Mouse (Mus musculus) kidney, adult 2 months (tissue): ENCODE data around the gene Ano4. TPM values are rescaled to one million over a fixed set of nuclear protein-coding genes. Genes with fewer than 3 reads are reported as not detected.

Experiments used
- DNase-seq: peaks from one replicate; pipeline ENCODE4 v3.0.0; 2021
- H3K27ac ChIP-seq: fragments of 200-500 bp; 2 replicates; pipeline ENCODE4 v1.5.1; 2012; ENCODE audit warnings: low read depth, low read length, control low read depth, inconsistent platforms; ENCODE audit not compliant: insufficient read depth
- H3K27me3 ChIP-seq: fragments of 200-500 bp; replicated peaks from 2 replicates; pipeline ENCODE4 v1.6.1; 2012; ENCODE audit warnings: mild to moderate bottlenecking, moderate library complexity, low read length, inconsistent platforms; ENCODE audit not compliant: control insufficient read depth, insufficient read depth
- H3K36me3 ChIP-seq: fragments of 200-500 bp; 2 replicates; pipeline ENCODE4 v1.6.1; 2012; ENCODE audit warnings: mild to moderate bottlenecking, moderate library complexity, low read length, inconsistent platforms; ENCODE audit not compliant: control insufficient read depth, insufficient read depth
- H3K4me1 ChIP-seq: fragments of 200-500 bp; 2 replicates; pipeline ENCODE4 v1.6.1; 2011; ENCODE audit warnings: low read length; ENCODE audit not compliant: control insufficient read depth, insufficient read depth
- H3K4me3 ChIP-seq: fragments of 200-500 bp; 2 replicates; pipeline ENCODE4 v1.5.1; 2011; ENCODE audit warnings: mild to moderate bottlenecking, low read depth, low read length, control low read depth; ENCODE audit not compliant: insufficient read depth
- CTCF ChIP-seq: fragments of 200-500 bp; conservative IDR thresholded peaks from 2 replicates; pipeline ENCODE4 v1.5.1; 2011; ENCODE audit warnings: low read depth, mild to moderate bottlenecking, control low read depth, low read length, moderate library complexity, mixed read lengths; ENCODE audit not compliant: insufficient read depth, insufficient read length
- POLR2A ChIP-seq: fragments of 200-500 bp; IDR thresholded peaks from one replicate; pipeline ENCODE4 v1.6.1; 2011; ENCODE audit warnings: low read depth, low read length, control low read depth
- WGBS: fragments of 180-500 bp; shearing (Covaris S2); methylation state at CpG from one replicate; pipeline ENCODE4 v1.1.7; 2018; 5-methylcytosine and 5-hydroxymethylcytosine counted together
- polyA plus RNA-seq: library from polyadenylated mRNA; depleted of rRNA; stranded (reverse); fragments of >200 nt; gene quantifications from 2 replicates; pipeline ENCODE4 v1.2.3, GENCODE M21; 2012

The Ano4 gene
- polyA plus RNA-seq, 1 experiment: 0.69 TPM

DNA sequence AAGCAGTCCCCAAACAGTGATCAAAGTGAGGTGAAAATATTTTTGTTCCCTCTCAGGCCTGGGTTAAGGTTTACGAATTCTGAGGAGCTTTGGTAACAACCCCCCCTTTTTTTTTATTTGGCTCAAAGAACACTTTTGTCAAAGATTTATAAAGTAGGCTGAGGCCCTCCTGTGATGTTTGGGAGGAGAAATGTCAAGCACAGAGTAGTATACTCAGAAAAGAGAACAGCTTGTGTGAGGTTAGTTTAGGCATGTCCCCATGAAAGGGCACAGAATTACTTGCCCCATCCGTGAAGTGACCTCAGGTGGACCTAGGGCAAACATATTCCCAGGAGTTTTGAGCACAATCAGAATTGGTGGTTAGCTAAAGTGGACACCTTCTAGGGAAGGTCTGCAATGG is 189.1 kb downstream of the Ano4 start:
- Histone ChIP-seq H3K4me1 (no peaks in the 10 kb centered on the region), H3K27ac (no peak overlapping the region), H3K4me3 (no peak overlapping the region), H3K27me3 (no peaks in the 10 kb centered on the region), H3K36me3 (no peaks in the 10 kb centered on the region)
- WGBS: 30% methylated on average over 2 of the region's 2 CpGs
- no peak for TF ChIP-seq CTCF
- no peak for TF ChIP-seq POLR2A
- no peak for DNase-seq

DNA sequence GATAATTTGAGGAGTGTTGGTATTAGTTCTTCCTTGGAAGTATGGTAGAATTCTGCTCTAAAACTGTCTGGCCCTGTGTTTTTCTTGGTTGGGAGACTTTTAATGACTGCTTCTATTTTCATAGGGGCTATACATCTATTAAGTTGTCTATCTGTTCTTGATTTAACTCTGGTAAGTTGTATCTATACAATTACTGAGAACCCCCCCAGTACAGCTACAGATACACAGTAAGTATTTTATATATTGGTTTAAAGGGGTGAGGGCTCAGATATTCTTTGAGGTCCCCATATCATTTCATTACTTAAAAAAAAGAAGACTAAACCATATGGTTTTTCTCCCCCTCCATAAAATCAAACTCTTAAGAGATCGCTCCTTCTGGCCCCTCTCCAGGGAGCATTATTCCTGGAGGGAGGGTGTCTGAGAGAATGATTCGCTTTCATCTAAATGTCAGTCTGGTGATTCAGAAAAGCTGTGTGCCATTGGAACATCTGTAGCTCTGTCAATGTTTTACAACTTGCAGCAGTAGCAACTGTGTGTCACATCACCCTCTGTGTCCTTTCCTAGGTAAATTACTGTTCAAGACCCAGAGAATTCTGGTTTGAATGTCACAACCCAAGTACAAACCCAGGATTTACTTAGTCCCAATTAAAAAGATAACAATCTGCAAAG is 189.6 kb downstream of the Ano4 start:
- WGBS: 27% methylated on average over 2 of the region's 2 CpGs
- TF ChIP-seq POLR2A: no peak
- TF ChIP-seq CTCF: no peak
- Histone ChIP-seq H3K27ac (no peak overlapping the region), H3K4me1 (no peaks in the 10 kb centered on the region), H3K36me3 (no peaks in the 10 kb centered on the region), H3K27me3 (no peaks in the 10 kb centered on the region), H3K4me3 (no peak overlapping the region)
- DNase-seq: peak; percentile 32

- WGBS: 40% methylated on average over 11 of the region's 11 CpGs
- TF ChIP-seq CTCF (no peak), POLR2A (no peak)
- Histone ChIP-seq H3K4me1 (no peaks in the 10 kb centered on the region), H3K27me3 (no peaks in the 10 kb centered on the region), H3K27ac (no peak overlapping the region), H3K4me3 (no peak overlapping the region), H3K36me3 (no peaks in the 10 kb centered on the region)
- no peak for DNase-seq
Observed at GRCm38 (mm10) chr10:89149166-89149565, 195.4 kb downstream of the Ano4 start.

DNA sequence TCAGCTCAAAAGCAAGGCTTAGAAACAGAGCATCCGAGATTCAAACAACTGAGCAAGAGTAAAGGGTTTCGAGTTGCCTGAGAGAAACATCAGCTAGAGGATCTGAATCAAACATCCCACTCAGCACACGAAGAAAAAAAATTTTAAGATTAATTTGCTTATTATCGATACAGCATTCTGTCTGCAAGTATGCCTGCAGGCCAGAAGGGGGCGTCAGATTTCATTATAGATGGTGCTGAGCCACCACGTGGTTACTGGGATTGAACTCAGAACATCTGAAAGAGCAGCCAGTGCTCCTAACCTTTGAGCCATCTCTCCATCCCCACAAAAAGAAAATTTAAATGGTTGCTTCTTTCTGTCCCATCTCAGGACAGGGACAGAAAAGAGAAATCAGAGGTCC is 223.2 kb downstream of the Ano4 start:
- TF ChIP-seq POLR2A: no peak
- no peak for TF ChIP-seq CTCF
- 54% methylated on average over 6 of the region's 6 CpGs for WGBS

GRCm38 (mm10) chr10:89114381-89114780 is 230.2 kb downstream of the Ano4 start:
- Histone ChIP-seq H3K27ac (no peak overlapping the region), H3K27me3 (no peaks in the 10 kb centered on the region; the same call in 1 of the 2 replicates), H3K36me3 (no peaks in the 10 kb centered on the region), H3K4me1 (0 out of 2 replicates have a peak, but pooled peaks cover 4% of the 10 kb centered on the region), H3K4me3 (no peak overlapping the region)
- DNase-seq: no peak
- WGBS: 80% methylated on average over 6 of the region's 6 CpGs
- TF ChIP-seq POLR2A: no peak
- no peak for TF ChIP-seq CTCF

More for the DNA sequence above, 223.2 kb downstream of the Ano4 start:
- Histone ChIP-seq H3K27me3 (no peaks in the 10 kb centered on the region; the same call in 1 of the 2 replicates), H3K4me1 (no peaks in the 10 kb centered on the region), H3K36me3 (no peaks in the 10 kb centered on the region), H3K4me3 (no peak overlapping the region), H3K27ac (no peak overlapping the region)
- no peak for DNase-seq

DNA sequence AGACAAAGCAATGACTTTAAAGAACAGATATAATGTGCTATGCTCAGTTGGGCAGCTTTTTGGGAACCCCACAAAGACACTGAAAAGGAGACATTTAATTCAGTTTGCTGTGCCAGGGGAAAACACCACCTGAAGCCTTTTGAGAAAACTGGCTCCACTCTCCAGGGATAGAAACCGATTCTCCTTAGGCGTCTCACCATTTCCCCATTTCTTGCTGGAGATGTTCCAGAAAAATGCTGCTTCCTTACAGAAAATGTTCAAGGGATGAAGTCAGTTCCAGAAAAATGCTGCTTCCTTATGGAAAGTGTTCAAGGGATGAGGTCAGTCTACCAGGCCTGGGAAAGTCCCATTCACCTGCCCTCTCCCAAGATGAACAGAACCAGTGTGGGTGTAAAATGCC is 233.1 kb downstream of the Ano4 start:
- Histone ChIP-seq H3K4me1 (0 out of 2 replicates have a peak, but pooled peaks cover 4% of the 10 kb centered on the region), H3K27ac (no peak overlapping the region), H3K4me3 (no peak overlapping the region), H3K36me3 (no peaks in the 10 kb centered on the region), H3K27me3 (no peaks in the 10 kb centered on the region)
- TF ChIP-seq POLR2A (no peak), CTCF (no peak)
- 82% methylated on average over 2 of the region's 2 CpGs for WGBS
- no peak for DNase-seq

DNA sequence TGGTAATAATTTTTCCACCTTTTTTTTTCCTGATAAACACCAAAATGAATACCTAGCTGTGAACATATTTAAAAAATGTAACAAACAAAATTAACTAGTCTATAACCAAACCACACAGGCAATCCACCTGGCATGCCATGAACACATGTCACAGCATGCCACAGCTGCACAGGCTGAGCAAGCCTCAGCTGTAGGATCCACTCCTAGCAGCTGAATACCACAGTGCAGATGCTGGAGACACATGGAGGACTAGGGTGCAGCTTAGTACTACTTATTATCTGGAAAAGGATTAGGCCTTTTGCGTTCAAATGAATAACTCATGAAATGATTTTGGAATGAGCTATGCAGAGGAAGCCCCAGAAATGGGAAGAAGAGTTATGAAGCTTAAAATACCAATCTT is 233.6 kb downstream of the Ano4 start:
- H3K27me3 ChIP-seq: no peaks in the 10 kb centered on the region
- no peaks in the 10 kb centered on the region for H3K36me3 ChIP-seq
- no peak for DNase-seq
- H3K27ac ChIP-seq: no peak overlapping the region
- no peak overlapping the region for H3K4me3 ChIP-seq
- WGBS: 90% methylated on average over 1 of the region's 1 CpGs
- no peak for TF ChIP-seq POLR2A
- TF ChIP-seq CTCF: no peak
- H3K4me1 ChIP-seq: 0 out of 2 replicates have a peak, but pooled peaks cover 4% of the 10 kb centered on the region
